Mouse (Mus musculus) heart, embryonic 11.5 days (tissue): ENCODE data around the gene Etl4. TPM values are rescaled to one million over a fixed set of nuclear protein-coding genes. Genes with fewer than 3 reads are reported as not detected.

Experiments
- ATAC-seq: fragments of 200-750 bp; cut with Nextera tagmentation; replicated peaks from 2 replicates; pipeline ENCODE4 v1.8.0; 2017; ENCODE audit warnings: moderate library complexity; ENCODE audit not compliant: insufficient number of reproducible peaks, low FRiP score, low TSS enrichment
- H3K27ac ChIP-seq: fragments of 300-500 bp; sonication (generic); 2 replicates; pipeline ENCODE4 v1.5.1; 2014; ENCODE audit warnings: mild to moderate bottlenecking, low read depth, low read length
- H3K27me3 ChIP-seq: fragments of 300-500 bp; sonication (generic); 2 replicates; pipeline ENCODE4 v1.6.1; 2014; ENCODE audit warnings: mild to moderate bottlenecking, low read length, mixed read lengths; ENCODE audit not compliant: control insufficient read depth, insufficient read depth
- H3K36me3 ChIP-seq: fragments of 300-500 bp; sonication (generic); 2 replicates; pipeline ENCODE4 v1.6.1; 2014; ENCODE audit warnings: mild to moderate bottlenecking, low read length, moderate library complexity, mixed read lengths; ENCODE audit not compliant: control insufficient read depth, insufficient read depth
- H3K4me1 ChIP-seq: fragments of 300-500 bp; sonication (generic); 2 replicates; pipeline ENCODE4 v1.6.1; 2014; ENCODE audit warnings: low read length; ENCODE audit not compliant: control insufficient read depth, insufficient read depth
- H3K4me2 ChIP-seq: fragments of 300-500 bp; sonication (generic); 2 replicates; pipeline ENCODE4 v1.6.1; 2014; ENCODE audit warnings: mild to moderate bottlenecking, moderate library complexity
- H3K4me3 ChIP-seq: fragments of 300-500 bp; sonication (generic); 2 replicates; pipeline ENCODE4 v1.5.1; 2014; ENCODE audit warnings: low read depth, low read length
- H3K9ac ChIP-seq: fragments of 300-500 bp; sonication (generic); 2 replicates; pipeline ENCODE4 v1.6.1; 2014; ENCODE audit warnings: mild to moderate bottlenecking, low read depth, low read length, moderate library complexity
- H3K9me3 ChIP-seq: fragments of 300-500 bp; sonication (generic); replicated peaks from 2 replicates; pipeline ENCODE4 v1.6.1; 2016; ENCODE audit warnings: low read length; ENCODE audit not compliant: control insufficient read depth
- WGBS: fragments of 180-500 bp; shearing (Covaris S2); extraction: QIAGEN DNeasy Blood & Tissue Kit; methylation state at CpG from one replicate; pipeline ENCODE4 v1.1.7; 2014; ENCODE audit not compliant: insufficient replicate concordance; 5-methylcytosine and 5-hydroxymethylcytosine counted together
- polyA plus RNA-seq: library from polyadenylated mRNA; unstranded; fragments of >200 nt; fragmentation: Nextera tagmentation; extraction: Ambion mirVana; gene quantifications from 2 replicates; pipeline ENCODE4 v1.2.1, GENCODE M21; 2014

Etl4 gene
- polyA plus RNA-seq, 1 experiment from 2014 or later = 12.4 TPM

GRCm38 (mm10) chr2:20549996-20550395, 640.4 kb downstream of the Etl4 start:
- H3K4me1 ChIP-seq = peaks cover 18% of the 10 kb centered on the region
- H3K4me3 ChIP-seq = no peak overlapping the region
- ATAC-seq = no peak
- no peak overlapping the region for H3K9ac ChIP-seq
- no peaks in the 10 kb centered on the region for H3K36me3 ChIP-seq
- H3K4me2 ChIP-seq = no peak overlapping the region
- WGBS = 72% methylated on average over 1 of the region's 1 CpGs
- H3K27ac ChIP-seq = no peak overlapping the region
- H3K9me3 ChIP-seq = no peaks in the 10 kb centered on the region
- H3K27me3 ChIP-seq = no peaks in the 10 kb centered on the region

GRCm38 (mm10) chr2:20555706-20556105, 646.1 kb downstream of the Etl4 start:
- WGBS = 60% methylated on average over 3 of the region's 3 CpGs

GRCm38 (mm10) chr2:20559083-20559482, 649.5 kb downstream of the Etl4 start:
- WGBS = 55% methylated on average over 5 of the region's 5 CpGs
- Histone ChIP-seq H3K9ac (no peak overlapping the region), H3K4me2 (no peak overlapping the region), H3K36me3 (no peaks in the 10 kb centered on the region), H3K27me3 (no peaks in the 10 kb centered on the region), H3K4me1 (peaks cover 17% of the 10 kb centered on the region), H3K9me3 (no peaks in the 10 kb centered on the region), H3K4me3 (no peak overlapping the region), H3K27ac (no peak overlapping the region)
- no peak for ATAC-seq

More at GRCm38 (mm10) chr2:20555706-20556105, 646.1 kb downstream of the Etl4 start:
- Histone ChIP-seq H3K4me3 (no peak overlapping the region), H3K4me1 (peaks cover 8% of the 10 kb centered on the region; the same call in 1 of the 2 replicates), H3K9ac (no peak overlapping the region), H3K36me3 (no peaks in the 10 kb centered on the region), H3K27ac (no peak overlapping the region), H3K27me3 (no peaks in the 10 kb centered on the region), H3K9me3 (no peaks in the 10 kb centered on the region), H3K4me2 (no peak overlapping the region)
- ATAC-seq = no peak

GRCm38 (mm10) chr2:20559723-20560122, 650.1 kb downstream of the Etl4 start:
- Histone ChIP-seq H3K36me3 (no peaks in the 10 kb centered on the region), H3K27me3 (no peaks in the 10 kb centered on the region), H3K27ac (no peak overlapping the region), H3K9ac (no peak overlapping the region), H3K4me3 (no peak overlapping the region), H3K9me3 (no peaks in the 10 kb centered on the region), H3K4me2 (no peak overlapping the region), H3K4me1 (peaks cover 17% of the 10 kb centered on the region)
- WGBS = 51% methylated on average over 2 of the region's 2 CpGs
- no peak for ATAC-seq

- no peaks in the 10 kb centered on the region for H3K36me3 ChIP-seq
- H3K27ac ChIP-seq = no peak overlapping the region
- H3K4me2 ChIP-seq = no peak overlapping the region
- ATAC-seq = no peak
- WGBS = 90% methylated on average over 9 of the region's 9 CpGs
- no peak overlapping the region for H3K4me3 ChIP-seq
- H3K9me3 ChIP-seq = no peaks in the 10 kb centered on the region
- H3K4me1 ChIP-seq = peaks cover 17% of the 10 kb centered on the region
- no peak overlapping the region for H3K9ac ChIP-seq
- H3K27me3 ChIP-seq = no peaks in the 10 kb centered on the region
These were observed 651.0 kb downstream of the Etl4 start for GRCm38 (mm10) chr2:20560581-20560980.

- Histone ChIP-seq H3K36me3 (no peaks in the 10 kb centered on the region), H3K27me3 (no peaks in the 10 kb centered on the region), H3K4me3 (no peak overlapping the region), H3K4me2 (no peak overlapping the region), H3K4me1 (peaks cover 17% of the 10 kb centered on the region), H3K9ac (no peak overlapping the region), H3K27ac (no peak overlapping the region), H3K9me3 (no peaks in the 10 kb centered on the region)
- 0 out of 2 replicates have a peak, but pooled peaks have one; percentile 7 for ATAC-seq
- WGBS = 26% methylated on average over 6 of the region's 6 CpGs
These were observed 653.5 kb downstream of the Etl4 start for GRCm38 (mm10) chr2:20563036-20563435.

GRCm38 (mm10) chr2:20568456-20568855, 658.9 kb downstream of the Etl4 start:
- Histone ChIP-seq H3K4me3 (no peak overlapping the region), H3K4me2 (no peak overlapping the region), H3K4me1 (peaks cover under 1% of the 10 kb centered on the region), H3K36me3 (no peaks in the 10 kb centered on the region), H3K27ac (no peak overlapping the region), H3K27me3 (no peaks in the 10 kb centered on the region), H3K9me3 (no peaks in the 10 kb centered on the region), H3K9ac (no peak overlapping the region)
- no peak for ATAC-seq
- WGBS = 85% methylated on average over 1 of the region's 1 CpGs

GRCm38 (mm10) chr2:20571940-20572339, 662.4 kb downstream of the Etl4 start:
- 84% methylated on average over 1 of the region's 1 CpGs for WGBS
- Histone ChIP-seq H3K4me1 (no peaks in the 10 kb centered on the region), H3K36me3 (no peaks in the 10 kb centered on the region), H3K9ac (no peak overlapping the region), H3K27me3 (no peaks in the 10 kb centered on the region), H3K9me3 (no peaks in the 10 kb centered on the region), H3K4me3 (no peak overlapping the region), H3K27ac (no peak overlapping the region), H3K4me2 (no peak overlapping the region)
- no peak for ATAC-seq

GRCm38 (mm10) chr2:20580331-20580730, 670.8 kb downstream of the Etl4 start:
- 47% methylated on average over 3 of the region's 3 CpGs for WGBS
- Histone ChIP-seq H3K27me3 (no peaks in the 10 kb centered on the region), H3K4me2 (0 out of 2 replicates have a peak overlapping the region, but pooled peaks have one; percentile 1), H3K36me3 (no peaks in the 10 kb centered on the region), H3K9ac (no peak overlapping the region), H3K4me3 (no peak overlapping the region), H3K27ac (no peak overlapping the region), H3K4me1 (peaks cover 8% of the 10 kb centered on the region; the same call in 1 of the 2 replicates), H3K9me3 (no peaks in the 10 kb centered on the region)
- ATAC-seq = no peak
